Mouse (Mus musculus) WW6 (cell line): ENCODE measurements around the gene Cinp.

ENCODE experiments used
- DNase-seq: peaks from one replicate; pipeline ENCODE4 v3.0.0-alpha.2; 2013; ENCODE audit warnings: low read depth, low spot score

Cinp gene

GRCm38 (mm10) chr12:110889036-110890020 lies at the start of gene Cinp, which contains the start of gene Tecpr2:
TSS of gene Cinp (minus strand) at chr12:110889145.
TSS of gene Tecpr2 (plus strand) at chr12:110889264.
- DNase-seq: peak; percentile 96

DNA sequence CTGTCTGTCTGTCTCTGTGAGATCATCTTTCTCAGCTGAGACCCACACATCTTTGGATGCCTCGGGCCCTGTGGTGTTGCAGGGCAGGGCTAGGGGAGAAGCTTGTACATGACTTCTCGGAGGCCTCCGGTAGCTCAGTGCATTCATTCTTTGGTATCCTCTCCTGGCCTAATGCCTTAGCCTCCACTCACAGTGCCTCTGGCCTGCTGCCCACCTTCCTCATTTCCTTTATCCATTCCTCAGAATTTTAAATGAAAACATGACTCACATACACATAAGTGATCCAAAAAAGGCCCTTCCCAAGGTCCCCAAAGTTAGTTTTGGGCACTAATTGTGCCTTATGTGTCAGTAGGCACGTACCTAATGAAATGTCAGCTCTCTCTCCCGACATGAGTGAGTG lies 48.6 kb upstream of the Cinp start:
- no peak for DNase-seq

DNA sequence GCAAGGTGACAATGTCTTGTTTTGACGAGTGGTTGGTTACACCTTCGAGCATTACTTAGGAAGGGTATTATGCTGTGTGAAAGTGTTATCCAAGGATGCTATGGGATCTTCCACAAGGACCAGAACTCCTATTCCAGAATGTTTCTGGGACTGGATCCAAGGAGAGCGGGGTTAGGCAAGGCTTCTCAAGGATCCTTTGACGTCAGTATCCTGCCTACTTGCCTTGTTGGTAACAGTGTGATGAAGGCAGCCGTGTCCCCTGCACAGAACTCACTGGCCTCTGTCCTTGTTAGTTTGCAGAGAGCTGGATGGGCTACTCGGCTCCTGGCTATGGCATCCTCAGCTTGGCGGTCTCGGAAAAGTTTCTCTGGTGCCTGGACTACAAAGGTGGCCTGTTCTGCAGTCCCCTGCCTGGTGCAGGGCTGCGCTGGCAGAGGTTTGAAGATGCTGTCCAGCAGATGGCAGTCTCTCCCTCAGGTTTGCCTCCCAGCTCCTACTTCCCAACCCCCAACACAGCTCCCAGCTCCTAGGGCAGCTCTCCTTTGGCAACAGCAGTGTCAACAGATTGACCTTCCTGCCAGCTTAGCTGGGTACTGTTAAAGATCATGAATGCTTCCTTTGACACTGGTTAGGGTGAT lies 47.2 kb upstream of the Cinp start:
- peak; percentile 39 for DNase-seq

DNA sequence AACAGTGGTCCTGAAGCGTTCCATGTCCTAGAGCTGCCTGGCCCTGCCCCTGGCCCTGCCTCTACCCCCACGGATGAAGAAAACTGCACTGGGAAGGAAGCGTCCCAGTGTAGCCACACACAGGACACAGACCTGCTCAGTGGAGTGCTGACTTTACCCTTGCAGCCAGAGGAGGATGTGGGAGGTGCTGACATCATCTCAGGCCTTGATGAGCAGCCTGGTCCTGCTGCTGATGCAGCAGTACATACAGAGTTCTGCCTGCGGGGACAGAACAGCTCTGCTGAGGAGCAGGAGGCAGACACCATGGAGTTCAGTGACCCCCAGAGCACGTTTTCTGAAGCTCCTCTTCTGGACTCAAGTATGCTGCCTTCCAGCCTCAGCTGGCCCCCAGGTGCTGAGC lies 43.9 kb upstream of the Cinp start:
- DNase-seq: no peak

DNA sequence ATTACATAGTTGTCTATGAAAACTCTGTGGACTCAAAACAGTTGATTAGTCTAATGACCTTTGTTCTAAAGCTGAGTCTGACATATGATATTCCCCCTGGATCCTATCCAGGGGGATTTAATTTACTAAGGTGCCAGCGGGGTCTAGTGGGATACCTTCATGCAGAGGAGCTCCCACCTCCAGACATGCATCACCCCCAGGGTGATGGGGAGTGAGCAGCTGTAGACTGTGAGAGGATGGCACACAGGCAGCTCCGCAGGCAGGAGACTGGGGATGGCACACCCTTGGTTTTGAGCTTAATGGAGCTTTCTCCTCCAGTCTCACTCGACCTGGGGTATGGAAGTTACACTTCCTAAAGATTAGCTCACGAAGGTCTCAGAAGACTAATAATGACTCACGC lies 32.6 kb upstream of the Cinp start:
- no peak for DNase-seq

GRCm38 (mm10) chr12:110920254-110920653 lies 31.3 kb upstream of the Cinp start:
- DNase-seq: no peak

DNA sequence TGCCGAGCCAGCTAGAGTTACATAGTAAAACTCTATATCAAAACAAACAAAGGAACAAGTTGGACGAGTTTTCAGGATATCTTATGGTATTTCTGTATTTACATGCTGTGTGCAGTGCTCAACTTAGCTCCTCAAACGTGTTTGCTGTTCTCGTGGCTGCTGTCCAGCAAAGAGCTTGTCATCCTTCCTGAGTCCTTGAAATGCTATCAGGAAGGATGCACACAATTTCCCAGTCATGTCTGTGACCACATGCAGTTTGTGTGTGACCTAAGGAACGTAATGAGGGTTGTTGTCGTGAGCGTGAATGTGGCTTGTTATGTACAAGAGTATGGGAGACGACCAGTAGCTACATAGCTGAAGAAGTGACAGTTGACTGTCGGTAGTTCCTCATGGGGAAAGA lies 26.8 kb upstream of the Cinp start:
- no peak for DNase-seq

- no peak for DNase-seq
These were observed 21.0 kb upstream of the Cinp start for GRCm38 (mm10) chr12:110909962-110910361.

DNA sequence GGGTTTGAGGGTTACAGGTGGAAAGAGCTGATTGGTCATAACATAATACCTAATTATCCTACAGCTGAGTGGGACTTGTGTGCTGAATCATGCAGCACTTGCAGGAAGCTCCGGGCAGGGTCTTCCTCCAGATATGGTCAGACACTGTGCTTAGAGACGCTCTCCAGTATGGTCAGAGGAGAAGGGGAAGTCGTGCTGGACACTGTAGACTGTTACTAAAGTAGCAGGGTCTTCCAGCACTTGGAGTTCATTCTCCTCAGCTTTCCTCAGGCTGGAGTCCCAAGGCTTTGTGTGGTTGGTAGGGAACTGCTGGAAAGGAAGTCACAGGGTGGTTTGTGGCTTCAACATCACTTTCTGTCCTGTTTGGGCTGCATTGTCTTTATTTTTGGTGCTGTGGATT lies 18.9 kb upstream of the Cinp start:
- no peak for DNase-seq

DNA sequence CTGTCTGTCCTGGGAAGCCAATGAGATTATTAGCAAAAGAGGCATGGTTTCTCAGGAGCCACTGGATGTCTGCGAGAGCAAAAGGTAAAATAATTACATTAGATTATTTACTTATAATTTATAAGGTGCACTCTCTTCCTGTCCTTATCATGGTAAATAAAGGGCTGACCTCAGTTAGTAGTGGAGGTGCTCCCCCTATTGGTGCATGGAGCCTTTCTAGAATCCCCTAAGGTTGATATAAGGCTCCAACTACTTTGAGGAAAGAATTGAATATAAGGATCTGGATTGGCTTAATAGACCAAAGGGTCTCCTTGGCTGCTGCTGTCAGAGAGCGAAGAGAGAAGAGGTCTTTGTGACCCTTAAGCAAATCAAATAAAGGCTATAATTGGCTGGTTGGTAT lies 14.6 kb upstream of the Cinp start:
- no peak for DNase-seq

- DNase-seq: no peak
These were observed 13.2 kb upstream of the Cinp start for GRCm38 (mm10) chr12:110902106-110902505.

- DNase-seq: no peak
These were observed 2.9 kb upstream of the Cinp start for GRCm38 (mm10) chr12:110891887-110892286.

DNA sequence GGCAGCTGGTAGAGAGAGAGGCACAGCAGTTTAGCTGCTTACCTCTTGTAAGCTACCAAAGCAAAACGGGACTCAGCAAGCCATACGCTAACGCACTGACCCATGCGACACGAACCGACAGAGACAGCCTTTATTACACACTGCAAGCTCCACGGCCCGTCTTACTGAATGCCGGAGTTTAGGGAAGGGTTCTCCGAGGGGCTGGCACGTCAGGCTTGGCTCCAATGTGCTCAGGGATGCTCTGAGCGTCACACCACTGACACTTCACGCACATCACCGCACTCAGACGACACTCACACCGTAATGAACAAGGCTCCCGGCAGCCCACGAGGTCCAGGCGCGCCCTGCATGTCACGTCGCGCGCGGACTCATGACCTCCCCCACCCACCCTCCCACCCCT lies 339 bp downstream of the Cinp start:
- DNase-seq: no peak

DNA sequence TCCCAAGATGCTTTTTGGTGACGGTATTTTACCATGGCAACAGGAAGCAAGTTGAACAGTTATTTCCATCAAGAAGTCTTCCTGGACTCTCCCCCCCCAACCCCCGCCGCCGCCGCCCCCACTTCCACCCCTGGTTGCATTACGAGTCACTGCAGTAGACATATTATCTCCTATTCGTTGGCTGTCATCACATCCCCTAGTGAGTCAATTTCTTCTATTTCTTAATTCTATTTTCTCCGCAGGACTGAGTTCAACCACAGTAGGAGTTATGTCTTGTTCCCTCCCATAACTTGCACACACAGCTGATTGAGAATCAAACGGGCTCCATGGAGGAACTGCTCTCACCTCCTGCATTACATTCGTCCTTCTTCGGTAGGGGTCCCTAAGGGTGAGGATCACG lies 839 bp downstream of the Cinp start:
- no peak for DNase-seq

DNA sequence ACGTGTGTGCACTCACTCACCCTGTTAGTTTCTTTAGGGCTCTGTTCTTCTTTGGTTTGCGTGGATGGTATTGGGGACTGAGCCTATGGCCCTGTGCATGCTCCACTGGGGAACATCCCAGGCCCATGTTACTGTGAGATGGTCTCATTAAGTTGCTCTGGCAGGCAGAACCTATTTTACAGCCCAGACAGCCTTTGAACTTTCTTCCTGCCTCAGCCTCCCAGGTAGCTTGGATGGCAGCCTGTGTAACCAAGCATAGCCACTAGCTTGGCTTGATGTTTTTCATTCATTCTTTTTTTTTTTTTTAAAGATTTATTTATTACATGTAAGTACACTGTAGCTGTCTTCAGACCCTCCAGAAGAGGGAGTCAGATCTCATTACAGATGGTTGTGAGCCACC lies 3.7 kb downstream of the Cinp start:
- DNase-seq: no peak

DNA sequence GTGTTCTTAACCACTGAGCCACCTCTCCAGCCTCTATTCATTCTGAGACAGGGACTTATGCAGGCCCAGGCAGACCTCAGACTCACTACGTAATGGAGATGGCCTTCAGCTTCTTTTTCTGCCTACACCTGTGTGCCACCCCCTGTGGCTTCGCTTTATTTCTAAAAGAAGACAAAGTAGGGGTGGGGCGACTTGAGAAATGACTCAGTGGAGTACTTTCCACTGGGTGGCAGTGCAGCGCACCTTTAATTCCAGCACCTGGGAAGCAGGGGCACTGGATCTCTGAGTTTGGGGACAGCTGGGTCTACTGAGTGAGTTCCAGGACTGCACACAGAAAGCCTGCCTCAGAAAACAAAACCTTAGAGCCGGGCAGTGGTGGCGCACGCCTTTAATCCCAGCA lies 6.7 kb downstream of the Cinp start:
- DNase-seq: peak; percentile 73

DNA sequence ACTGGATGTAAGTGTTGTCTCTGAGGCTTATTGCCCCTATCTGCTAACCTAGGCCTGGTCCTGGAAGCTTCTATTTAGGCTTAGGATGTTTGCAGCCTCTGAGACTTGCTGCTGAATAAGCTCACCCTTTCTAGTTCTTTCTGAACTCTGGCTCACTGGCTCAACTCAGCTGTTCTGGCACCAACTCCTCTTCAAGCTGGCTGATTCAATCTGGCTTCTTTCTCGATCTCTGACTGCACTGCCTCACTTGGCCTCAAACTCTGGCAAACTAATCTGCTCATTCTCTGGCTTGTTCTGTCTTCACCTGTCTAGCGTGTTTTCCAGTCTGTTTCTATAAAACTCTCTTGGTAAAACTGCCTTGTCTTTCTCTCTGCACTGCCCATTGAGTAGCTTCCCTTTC lies 13.6 kb downstream of the Cinp start:
- no peak for DNase-seq

GRCm38 (mm10) chr12:110871247-110871646 lies 17.7 kb downstream of the Cinp start:
- DNase-seq: no peak

GRCm38 (mm10) chr12:110870107-110870506 lies 18.8 kb downstream of the Cinp start:
- no peak for DNase-seq

DNA sequence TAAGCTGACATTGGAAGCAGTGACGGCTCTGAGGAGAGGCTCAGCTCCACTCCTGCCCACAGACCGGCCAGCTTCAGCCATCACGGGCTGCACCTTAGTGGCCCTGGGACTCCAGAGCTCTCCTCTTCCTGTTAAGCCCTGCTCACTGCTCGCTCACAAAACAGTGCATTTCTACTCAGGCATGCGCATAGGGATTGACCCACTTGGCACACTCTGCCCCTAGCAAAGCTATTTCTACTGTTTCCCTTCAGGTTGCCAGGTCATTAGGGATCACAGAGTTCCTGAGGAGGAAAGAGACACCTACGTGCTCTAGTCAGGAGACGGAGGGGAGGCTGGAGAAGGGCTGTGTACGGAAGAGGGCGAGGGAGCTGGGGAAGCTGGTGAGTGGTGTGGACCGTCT lies 23.0 kb downstream of the Cinp start:
- no peak for DNase-seq

- DNase-seq: no peak
These were observed 23.4 kb downstream of the Cinp start for GRCm38 (mm10) chr12:110865571-110865970.

- no peak for DNase-seq
These were observed 24.9 kb downstream of the Cinp start for GRCm38 (mm10) chr12:110864008-110864407.

- DNase-seq: no peak
These were observed 27.7 kb downstream of the Cinp start for GRCm38 (mm10) chr12:110861256-110861655.
